Mouse (Mus musculus): ENCODE results near the gene Gm9945.

DNA sequence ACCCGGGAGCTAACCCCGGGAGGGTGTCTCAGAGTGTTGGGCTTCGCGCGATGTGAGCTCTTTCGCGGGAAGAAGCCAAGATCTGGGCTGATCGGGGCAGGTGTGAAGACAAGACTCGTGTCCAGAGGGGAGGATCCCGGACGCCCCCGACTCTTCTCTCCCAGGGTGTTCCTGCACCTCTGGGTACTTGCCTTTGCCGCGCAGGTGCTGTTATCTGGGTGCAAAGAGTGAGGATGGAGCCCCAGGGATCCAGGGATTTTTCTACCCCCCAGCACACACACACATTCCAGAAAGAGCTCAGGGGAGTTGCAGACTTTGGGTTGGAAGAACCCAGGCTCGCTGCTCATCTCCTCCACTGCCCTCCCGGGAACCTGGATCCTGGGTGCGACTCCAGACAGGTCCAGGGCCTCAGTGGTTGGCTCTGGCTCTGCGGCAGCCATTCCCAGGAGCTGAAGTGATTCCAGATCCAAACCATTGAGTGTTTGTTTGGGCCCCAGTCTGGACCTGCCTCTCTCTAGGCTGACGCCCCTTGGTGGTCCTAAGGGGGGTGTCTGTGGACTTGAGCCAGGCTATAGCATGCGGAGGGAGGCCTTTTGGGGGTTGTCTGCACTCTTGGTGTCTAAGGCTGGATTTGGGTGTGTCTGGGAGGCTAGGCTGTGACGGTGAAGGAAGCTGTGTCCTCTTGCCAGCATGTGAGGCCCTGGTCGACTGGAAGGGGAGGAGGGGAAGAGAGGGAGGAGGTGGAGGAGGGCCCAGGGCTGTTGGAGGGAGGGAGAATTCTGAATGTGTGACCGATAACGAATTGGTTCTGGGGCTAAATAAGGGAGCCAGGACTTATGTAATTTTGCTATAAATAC is 40.4 kb downstream of the Gm9945 start:
- no peak for TF ChIP-seq CTCF (conservative IDR thresholded peaks at IDR 0.05; ENCODE audit: low read length)
- TF ChIP-seq POU5F1 (IDR thresholded peaks at IDR 0.05; ENCODE audit: borderline replicate concordance, low read length), result no peak

All from E14TG2a.4 (cell line).